Mouse (Mus musculus): Measurements from ENCODE around the gene Dpf3. TPM values are rescaled to one million over a fixed set of nuclear protein-coding genes. Genes with fewer than 3 reads are reported as not detected.

The Dpf3 gene
- total RNA-seq, 2 experiments from 2014 or later: 21.3 to 22.9 TPM

Other genes with a start within 250 kb of the Dpf3 start
- 10 to 100 TPM; 26.3 to 28.4 TPM for gene Dcaf4, start 32.8 kb upstream of the Dpf3 start, total RNA-seq (2021)
- gene Zfyve1, start 109.5 kb upstream of the Dpf3 start, total RNA-seq (2021): 10 to 100 TPM; 45.9 to 48.2 TPM
- 100 to 1,000 TPM in 1 of 2 experiments, 10 to 100 TPM in 1; 92.2 to 103 TPM for gene Rbm25, start 143.5 kb upstream of the Dpf3 start, total RNA-seq (2021)
- 10 to 100 TPM; 67.9 to 73.2 TPM for gene Psen1, start 200.4 kb upstream of the Dpf3 start, total RNA-seq (2021)